Mouse (Mus musculus): ENCODE results near the gene Cactin. TPM values are rescaled to one million over a fixed set of nuclear protein-coding genes. Genes with fewer than 3 reads are reported as not detected.

Gene Cactin
- polyA plus RNA-seq, 2 experiments from 2014 or later = 5.1 to 5.7 TPM

DNA sequence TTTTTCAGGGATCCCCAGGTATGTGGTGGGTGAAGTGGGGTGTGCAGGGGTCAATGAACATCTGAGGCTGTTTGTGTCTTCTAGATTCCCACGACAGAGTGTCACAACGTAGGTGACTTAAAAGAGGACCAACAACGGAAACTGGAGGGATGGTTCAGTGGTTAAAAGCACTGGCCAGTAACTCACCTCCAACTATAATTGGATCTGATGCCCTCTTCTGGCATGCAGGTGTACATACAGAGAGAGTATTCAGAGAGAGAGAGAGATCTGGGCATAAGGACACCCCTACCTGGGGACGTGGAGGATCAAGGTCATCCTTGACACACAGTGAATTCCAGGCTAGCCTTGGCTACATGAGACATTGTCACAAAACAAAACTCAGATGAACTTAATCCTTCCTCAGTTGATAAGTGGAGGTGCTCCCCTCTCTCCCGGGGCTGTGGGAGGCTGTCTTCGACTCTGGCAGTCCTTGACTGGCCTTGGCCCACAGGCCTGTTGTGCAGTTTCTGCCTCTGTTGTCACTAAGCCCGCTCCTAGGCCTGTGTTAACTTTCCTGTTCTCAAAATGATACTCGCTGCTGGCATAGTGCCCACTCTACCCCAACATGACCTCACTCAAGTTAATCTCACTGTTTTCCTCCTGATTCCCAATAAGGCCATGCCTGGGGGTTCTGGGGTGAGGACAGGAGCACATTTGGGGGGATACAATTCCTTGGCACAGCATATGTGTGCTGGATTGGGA lies 23.7 kb downstream of the Cactin start:
- ATAC-seq = peak; percentile 38

DNA sequence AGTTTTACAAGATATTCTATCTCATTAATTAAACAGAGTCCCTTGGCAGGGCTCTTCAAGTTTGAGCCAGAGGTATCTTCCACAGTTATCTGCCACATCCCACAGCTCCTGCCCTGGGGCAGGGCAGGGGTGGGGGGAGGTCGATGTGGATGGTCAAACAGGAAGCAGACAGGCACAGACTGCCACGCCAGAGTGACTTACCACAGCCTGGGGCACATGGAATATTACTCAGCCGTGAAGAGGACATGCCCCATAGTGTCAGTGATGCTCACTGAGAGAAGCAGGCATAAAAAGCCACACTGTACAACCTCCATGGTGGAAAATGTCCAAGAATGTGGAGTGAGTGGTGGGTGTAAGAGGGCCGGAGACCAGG lies 24.2 kb downstream of the Cactin start:
- no peak for ATAC-seq

DNA sequence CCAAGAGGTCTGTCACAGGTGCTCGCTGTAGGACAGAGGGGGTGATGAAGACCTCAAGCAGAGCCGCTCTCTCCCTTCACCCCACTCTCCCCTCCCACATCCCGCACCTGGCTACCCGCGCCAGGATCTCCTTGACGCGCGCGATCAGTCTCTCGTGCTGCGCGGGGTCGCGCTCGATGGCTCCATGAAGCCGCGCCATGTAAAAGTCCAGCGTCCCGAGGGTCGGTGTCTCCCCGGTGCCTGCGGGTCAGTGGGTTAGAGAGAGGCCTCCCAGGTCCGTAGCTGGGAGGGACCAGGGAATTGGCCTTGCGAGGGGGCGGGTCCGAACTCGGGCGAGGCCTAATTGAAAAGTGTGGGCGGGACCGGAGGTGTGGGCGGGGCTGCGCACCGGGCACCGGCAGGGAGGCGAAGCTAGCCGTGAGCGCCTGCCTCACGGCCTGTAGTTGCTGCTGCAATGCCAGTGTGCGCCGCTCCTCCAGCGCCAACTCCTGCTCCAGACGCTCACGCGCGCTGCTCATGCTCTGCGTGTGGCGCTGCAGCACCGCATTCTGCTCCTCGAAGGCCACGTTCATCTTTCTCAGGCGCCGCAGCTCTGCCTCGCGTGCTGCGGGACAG lies 25.7 kb downstream of the Cactin start:
- ATAC-seq = no peak

DNA sequence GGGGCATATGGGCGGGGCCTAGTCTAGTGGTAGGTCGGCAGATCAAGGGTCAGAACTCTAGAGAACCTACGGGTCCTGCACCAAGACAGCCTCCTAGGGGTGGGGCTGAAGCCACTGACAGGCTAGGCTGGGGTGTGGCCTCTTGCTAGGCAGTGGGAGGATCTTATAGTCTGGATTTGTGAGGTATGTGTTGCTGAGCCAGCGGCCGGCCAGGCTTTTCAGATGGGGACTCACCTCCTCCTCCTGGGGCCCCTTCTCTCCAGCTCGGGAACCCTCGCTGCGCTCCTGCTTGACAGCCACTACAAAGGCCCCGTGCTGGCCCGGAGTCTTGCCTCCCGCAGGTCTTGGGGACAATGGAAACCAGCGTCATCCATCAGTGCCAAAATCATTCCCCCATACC lies 28.2 kb downstream of the Cactin start:
- no peak for ATAC-seq

DNA sequence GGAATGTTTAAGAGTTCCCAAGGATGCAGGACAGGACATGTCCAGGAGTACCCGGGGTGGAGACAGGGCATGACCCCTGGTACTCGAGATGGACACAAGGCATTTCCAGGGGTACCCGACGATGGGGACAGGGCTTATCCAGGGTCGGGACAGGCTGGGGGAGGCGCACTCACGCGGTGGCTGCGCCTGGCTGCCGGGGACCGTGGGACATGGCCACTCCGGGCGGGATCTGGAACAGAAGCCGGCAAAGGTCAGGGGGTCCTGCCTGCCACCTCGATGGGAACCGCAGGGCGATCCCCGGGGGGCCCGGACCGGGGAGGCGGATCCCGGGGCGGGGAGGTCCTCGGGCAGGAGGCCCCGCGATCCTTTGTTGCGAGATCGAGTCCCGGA lies 29.1 kb downstream of the Cactin start:
- ATAC-seq = no peak

DNA sequence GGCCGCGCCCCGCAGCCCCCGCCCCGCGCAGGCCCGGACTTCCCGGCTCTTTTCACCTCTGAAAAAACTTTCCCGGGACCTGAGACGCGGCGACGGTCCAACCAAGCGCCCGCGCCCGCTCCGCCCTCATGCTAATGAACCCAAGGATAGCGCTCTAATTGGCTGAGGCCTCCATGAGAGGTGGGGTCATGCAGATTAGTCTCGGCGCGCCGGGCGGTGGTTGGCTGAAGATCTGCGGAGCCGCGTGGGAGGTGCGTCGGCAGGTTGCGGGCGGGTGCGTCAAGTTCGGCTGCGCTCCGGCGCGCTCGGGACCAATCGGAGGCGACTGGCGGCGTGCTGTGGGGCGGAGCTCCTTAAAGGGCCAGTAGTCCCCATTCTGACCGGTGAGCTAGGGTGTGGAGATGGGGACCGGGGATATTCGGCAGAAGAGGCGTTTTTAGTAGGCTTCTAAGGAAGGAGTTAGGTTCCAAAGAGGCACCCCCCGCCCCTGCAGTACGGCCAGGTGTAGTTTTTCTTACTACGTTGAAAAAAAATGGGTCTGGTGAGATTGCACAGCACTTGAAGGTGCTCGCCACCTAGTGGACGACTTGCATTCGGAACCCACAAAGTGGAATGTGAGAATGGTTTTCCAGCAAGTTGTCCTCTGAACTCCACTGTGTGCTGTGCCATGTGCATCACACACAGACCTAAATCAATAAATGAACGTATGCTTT lies 29.6 kb downstream of the Cactin start, which contains the start of gene Hmg20b:
Gene Hmg20b (minus strand): TSS at position 130 of the 713 bp plus-strand sequence.
- peak; percentile 97 for ATAC-seq

DNA sequence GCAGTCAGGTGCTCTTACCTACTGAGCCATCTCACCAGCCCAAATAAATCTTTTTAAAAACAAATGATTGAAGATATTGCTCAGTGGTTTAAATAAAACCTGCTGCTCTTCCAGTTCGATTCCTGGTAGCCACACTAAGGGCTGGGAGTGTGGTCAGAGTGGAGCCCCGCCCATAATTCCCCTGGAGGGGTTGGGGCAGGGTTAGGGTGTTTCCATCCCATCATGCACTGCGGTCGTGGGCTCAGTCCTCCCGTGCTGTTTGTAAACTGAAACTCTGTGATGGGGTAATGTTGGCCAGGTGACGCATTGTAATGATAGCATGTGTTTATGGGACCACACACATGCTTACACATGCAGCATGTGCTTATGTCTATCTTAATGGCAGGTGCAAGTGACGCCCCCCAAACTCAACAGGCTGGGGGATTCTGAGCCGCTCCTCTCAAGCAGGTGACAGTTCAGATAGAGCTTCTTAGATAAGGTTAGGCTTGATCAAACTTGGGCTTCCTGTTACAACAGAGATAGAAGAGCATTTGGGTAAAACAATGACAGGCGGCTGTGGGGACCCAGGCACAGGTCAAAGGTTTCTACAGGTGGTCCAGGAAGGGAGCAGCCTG lies 30.9 kb downstream of the Cactin start:
- ATAC-seq = no peak

DNA sequence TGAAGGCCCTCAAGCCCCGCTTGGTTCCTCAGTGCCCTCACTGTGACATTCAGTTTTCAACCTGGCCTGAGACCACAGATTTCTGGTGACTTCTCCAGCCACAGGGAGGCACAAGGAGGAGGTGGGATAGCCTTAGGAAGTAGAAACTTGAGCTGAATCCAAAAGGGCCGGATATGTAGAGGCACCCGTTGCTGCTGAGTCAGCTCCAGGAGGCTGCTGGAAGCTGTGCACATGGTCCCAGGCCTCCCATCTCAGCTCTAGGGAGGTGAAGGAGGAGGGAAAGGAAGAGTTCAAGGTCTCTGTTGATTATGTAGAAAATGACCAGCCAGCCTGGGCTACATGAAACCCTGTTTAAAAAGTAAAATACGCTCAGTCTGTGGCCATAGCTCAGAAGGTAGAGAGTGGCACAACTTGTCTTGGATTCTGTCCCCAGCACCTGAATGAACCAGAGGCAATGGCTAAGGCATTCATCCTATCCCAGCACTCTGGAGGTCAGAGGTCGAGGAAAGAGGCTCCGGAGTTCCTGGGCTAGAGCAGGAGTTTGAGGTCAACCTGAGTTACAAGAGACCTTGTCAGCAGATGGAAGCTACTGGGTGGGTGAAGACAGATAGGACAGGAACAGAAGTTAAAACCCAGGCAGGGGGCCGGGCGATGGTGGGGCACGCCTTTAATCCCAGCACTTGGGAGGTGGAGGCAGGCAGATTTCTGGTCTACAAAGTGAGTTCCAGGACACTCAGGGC lies 34.0 kb downstream of the Cactin start:
- no peak for ATAC-seq

DNA sequence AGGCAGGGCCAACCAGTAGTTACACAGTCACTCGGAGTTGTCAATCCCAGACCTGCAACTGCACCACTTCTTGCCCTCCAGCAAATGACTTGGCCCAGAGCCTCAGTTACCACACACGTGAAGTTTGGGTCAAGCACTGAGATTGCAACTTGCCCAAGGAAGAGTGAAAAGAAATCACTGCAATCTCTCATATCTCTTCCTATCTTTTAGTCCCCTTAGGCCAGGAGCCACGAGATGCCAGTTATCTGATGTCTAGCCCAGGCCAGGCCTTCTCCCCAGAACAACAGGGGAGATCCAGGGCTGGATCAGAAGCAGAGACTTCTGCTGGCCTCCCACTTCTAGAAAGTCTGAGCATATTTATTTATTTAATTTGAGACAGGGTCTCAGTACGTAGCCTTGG lies 34.6 kb downstream of the Cactin start:
- ATAC-seq = no peak

DNA sequence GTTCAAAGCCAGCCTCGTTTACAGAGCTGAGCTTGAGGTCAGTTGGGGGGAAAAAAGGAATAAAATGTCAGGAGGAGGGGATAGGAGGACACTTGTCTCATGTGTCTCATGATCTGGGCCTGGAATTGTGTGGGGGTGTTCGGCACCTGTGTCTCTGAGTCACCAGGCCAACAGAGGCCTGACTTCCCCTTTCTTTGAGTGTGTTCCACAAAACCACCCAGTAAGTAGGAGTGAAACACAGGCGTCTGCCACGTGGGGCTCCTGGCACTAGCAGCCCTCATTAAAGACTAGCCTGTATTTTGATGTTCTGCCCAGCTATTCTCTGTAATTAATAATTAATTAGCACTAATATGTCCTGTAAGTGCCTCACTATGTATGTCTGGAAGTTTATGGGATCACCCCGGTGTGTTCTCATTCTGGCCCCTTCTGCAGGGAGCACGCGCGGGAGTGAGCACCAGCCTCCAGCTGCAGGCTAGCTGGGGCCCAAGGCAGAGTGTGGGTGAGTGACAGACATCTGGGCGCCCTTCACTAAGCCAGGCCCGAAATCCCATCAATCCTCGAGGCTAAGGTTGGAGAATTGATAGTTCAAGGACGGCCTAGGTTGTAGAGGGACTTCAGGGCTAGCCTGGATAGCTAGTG lies 35.6 kb downstream of the Cactin start:
- no peak for ATAC-seq

DNA sequence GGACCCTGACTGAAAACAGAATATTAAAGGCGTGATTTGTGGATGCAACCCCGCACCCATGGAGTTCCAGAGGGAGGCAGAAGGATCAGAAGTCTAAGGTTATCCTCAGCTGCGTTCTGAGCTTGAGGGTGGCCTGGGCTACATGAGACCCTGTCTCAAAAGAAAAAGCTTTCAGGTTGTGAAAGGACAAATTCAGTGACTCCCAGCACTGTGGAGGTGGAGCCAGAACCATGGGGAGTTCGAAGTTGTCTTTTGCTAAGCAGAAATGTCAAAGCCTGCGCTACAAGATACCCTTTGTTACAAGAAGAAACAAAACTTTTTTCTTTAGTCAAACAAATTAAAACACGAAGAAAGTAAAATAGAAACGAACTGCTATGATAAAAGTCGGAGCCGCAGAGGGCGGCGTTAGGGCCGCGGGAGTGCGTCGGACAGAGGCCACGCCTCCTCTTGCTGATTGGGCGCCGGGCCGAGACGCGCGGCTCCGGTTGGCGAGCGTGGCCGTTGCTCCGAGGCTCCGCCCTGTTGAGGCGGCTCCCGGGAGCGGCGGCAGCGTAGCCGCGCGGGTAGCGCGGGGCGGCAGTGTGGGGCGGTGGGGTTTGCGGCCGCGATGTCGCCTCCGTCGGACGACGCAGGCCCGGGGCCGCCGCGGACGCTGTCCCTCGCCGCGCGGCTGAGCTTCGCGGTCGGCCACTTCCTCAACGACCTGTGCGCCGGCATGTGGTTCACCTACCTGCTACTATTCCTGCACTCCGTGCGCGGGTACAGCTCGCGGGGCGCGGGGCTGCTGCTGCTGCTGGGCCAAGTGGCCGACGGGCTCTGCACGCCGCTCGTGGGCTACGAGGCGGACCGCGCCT lies 36.3 kb downstream of the Cactin start, which contains the start of gene Mfsd12:
Gene Mfsd12 (plus strand): TSS at position 501 of the 854 bp plus-strand sequence.
- ATAC-seq = peak; percentile 91

DNA sequence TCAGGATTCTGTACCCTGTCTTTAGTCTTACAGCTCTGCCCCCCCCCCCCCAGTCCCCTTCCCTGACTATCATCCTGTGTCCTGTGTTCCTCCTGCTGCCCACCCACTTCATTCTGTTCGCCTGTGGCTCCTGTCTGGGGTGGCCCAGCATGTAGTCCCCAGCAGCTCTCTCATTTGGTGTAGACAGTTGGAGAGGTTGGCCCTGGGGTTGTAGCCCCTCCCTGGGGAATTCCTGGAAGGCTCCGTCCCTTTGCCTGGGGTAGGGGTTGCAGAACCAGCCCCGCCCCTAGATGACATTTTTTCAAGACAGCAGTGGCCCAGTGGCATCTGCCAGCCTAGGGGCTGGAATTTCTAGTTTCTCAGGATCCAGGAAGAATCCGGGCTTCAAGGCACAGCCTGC lies 37.3 kb downstream of the Cactin start:
- ATAC-seq = no peak

DNA sequence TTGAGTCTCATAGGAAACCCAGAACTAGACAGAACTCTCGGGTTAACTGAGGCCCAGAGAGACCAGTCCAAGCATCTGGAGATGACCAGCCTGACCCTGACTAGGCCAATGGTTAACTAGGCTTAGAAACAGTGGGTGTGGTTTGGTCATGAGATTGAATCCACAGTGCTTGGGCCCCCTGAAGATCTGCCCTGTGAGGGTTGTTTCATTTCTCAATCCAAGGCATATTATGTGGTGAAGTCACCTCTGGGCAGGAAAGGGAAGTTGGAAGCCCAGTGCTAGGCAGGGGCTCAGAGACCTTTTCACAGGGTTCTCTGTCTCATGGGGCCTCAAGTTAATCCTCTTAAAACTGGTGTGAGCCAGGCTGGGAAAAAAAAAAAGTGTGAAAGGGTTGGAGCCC lies 37.9 kb downstream of the Cactin start:
- no peak for ATAC-seq

DNA sequence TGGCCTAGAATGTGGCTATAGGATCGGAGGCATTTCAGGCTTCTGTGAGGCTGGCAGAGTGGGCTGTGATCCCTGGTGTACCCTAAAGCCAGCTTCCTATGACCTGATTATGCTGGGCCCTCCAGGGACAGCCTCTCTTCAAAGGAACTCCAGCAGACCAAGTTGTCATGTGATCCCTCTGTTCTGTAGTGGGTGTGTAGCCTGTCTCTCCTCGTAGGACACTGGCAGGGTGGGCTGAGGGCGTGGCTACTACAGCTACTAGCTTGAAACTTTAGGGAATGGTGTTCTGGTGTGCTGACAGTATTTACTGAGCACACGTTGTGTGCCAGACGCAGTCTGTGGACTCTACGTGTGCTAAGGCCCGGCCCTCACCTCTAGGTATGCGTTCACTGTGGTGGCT lies 39.8 kb downstream of the Cactin start:
- ATAC-seq = no peak

DNA sequence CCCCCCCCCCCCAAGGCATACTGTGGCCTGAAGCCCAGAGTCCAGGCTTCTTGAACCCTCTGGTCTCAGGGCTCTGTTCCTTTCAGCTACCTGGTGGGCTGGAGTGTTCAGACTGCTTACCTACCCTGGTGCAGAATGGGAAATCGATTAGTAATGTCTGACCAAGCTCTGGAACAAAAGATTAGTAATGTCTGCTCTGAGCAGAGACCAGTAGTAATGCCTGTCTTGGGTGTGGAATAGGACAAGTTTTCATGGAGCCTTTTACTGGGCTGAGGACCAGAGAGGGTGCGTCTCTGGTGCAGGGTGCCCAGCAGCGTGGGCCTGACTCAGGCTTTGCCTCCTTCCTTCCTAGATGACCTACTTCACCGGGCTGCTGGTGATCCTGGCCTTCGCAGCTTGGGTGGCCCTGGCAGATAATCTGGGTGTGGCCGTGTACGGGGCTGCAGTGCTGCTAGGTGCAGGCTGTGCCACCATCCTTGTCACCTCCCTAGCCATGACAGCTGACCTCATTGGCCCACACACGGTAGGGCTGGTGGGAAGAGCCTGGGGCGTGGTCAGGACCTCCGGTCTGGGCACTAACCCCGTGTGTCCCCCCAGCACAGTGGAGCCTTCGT lies 41.5 kb downstream of the Cactin start:
- ATAC-seq = no peak

DNA sequence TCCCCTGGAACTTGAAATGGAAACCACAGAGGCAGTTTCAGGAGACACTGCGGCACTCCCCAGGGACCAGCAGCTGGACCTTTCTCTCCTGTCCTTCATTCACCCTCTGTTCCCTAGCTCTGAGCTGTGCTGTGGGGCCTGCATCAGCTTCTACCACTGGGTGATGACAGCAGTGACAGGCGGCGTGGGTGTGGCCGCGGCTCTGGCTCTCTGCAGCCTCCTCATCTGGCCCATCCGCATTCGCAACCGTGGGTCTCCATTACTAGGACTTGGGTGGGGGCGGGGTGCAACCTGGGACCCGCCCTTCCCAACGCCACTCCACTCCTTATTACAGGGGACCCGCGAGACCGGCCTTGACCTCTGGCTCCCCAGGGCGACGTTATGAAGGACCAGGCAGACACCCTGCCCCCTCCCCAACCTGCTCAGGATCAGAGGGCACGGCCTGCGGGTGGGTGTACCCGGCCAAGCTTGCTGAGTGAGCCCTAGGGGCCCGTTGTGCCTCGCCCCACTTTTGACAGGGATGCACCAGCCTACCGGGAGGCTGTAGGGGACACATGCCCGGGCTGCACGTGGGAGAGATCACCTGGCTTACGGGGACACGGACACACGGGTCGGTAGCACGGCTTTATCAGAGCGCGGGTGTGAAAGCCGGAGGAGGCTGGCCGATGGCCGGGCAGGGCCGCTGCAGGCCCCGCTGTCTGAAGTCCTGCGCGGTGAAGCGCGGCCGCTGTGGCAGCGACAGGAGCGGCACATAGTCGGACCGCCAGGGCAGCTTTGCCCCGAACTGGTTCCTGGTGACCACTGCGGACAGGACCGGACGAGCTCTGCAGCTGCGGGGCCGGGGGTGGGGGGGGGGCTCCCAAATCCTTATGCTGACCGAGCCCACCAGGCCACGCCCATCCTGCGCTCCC lies 42.8 kb downstream of the Cactin start:
- ATAC-seq = no peak

DNA sequence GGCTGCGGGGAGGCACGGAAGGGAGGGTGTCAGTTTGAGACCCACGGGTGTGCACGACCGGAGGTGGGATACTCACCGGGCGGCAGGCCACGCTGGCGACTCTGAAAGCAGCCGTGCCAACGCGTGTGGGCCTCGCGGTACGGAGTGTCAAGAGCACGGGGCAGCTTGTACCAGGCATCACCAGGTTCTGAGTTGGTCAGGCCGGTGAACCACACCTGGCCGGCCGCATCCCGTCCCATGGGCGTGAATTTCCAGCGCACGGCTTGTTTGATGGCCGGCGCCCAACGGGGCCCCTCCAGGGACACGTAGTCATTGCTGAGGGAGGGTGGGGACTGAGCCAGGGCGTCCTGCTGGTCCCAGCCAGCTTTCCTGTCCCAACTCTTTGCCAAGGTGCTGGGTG lies 43.8 kb downstream of the Cactin start:
- ATAC-seq = no peak

DNA sequence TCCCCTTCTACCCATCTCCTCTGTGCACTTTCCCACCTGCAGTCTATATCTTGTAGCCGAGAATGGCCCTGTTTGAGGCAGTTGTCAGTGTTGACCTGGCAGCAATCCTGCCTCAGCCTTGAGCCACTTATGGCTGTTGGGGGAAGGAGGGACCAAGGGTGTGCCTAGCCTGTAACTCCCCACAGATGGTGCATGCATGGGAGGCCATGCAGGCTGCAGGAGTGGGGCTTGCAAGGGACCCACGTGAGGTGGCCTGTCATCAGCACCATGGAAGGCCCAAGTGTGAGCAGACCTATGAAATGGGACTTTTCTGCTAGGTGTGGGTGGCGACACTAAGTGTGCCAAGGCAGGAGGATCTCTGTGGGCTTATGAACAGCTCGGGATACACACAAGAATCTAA lies 44.2 kb downstream of the Cactin start:
- ATAC-seq = no peak

DNA sequence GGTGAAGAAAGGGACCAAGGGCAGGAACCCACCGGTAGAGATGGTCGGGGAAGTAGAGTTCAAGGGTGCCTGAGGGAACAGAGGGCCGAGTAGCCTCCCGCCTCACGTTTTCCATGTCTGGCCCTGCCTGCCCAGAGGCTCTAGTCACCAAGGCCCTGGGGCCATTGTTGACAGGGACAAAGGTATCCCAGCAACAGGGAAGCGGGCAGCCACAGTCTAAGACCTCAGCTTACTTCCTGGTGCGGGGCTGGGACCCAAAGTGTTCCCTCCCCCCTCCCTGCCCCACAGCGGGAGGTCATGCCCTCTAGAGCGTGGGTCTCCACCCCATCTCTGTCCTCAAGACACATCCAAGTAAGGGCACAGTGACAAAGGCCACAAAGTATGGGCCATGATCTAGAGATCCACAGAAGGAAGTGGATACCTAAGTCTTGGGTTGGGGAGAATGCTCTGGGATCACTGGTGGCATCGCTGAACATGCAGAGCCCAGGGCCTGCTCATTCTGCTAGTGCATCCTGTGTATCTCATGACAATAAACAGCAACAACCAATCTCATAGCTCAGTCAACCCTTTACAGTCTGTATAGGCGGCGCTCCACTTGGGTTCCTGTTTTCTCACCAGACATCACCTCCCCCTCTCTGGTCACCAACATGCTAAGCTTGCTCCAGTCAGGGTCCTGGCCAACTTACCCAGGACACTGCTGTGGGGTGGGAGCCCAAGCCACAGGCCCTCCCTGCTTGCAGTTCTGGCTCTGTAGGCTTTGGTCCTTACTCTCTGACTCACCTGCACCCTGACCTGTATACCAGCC lies 45.0 kb downstream of the Cactin start, which contains the start of gene 4930404N11Rik:
Gene 4930404N11Rik (minus strand): TSS at position 145 of the 805 bp plus-strand sequence.
- no peak for ATAC-seq
